Mouse (Mus musculus): Measurements from ENCODE around the gene Anapc5. TPM values are rescaled to one million over a fixed set of nuclear protein-coding genes. Genes with fewer than 3 reads are reported as not detected.

Gene Anapc5
- polyA plus RNA-seq, 1 experiment from 2014 or later = 305 TPM

DNA sequence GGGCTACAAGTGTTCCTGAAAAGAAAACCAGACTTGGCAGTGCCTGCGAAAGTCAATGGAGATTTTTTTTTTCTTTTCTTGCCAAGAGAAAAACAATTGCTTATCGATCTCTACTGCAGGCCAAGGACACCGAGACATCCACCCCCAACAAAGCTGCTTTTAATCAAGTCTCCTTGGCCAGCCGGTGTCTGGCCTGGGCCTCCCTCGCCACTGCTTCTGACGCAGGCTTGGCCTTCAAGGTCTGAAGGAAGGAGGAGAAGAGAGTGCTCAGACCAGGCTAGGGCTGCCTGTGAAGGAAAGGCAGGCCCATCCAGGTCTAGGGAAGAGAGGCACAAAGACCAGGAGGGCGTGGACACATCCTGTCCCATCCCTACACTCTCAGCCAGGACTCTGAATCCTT, 50.8 kb downstream of the Anapc5 start:
- ATAC-seq (peak; percentile 9), DNase-seq (ENCODE audit: low read depth, low spot score) (no peak)
- POLR2A ChIA-PET = interaction anchor here (0.6 to 2.0 kb wide), 4 partner anchors 18 to 225 kb away, joined by 3 to 5 read pairs (median 3); no protein-coding TSS in a partner anchor
- in situ Hi-C loops (cut with MboI; ENCODE audit: low pct_unique_long_range_greater_than_20kb) = no loop called here
- CTCF ChIA-PET = no interaction called here
- no peaks in the 10 kb centered on the region for H3K27me3 ChIP-seq
- TF ChIP-seq CTCF (IDR thresholded peaks at IDR 0.05) = no peak

DNA sequence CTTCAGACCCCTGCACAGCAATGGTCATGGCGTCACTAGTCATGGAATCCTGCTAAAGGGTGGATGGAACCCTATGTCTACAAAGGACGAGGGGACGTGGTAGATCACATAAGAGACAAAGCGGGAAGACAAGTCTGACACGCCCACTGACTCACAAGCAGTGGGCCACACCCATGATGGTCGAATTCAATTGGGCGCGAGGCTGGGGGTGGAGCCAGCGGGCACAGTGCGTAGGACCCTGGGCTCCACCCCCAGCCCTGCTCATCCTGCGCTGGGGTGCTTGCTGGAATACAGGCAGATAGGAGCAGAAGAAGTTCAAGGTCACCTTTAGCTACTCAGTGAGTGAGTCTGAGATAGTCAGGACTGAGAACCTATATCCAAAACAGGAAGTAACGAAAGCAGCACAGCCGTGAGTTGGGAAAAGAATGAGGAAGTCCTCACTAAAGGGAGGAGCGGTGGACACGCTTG, 52.0 kb downstream of the Anapc5 start:
- DNase-seq (ENCODE audit: low read depth, low spot score) (no peak), ATAC-seq (no peak)
- POLR2A ChIA-PET = interaction anchor here (0.6 to 1.3 kb wide), 2 partner anchors 9 to 379 kb away, joined by 3 to 4 read pairs; no protein-coding TSS in a partner anchor
- no peaks in the 10 kb centered on the region for H3K27me3 ChIP-seq
- TF ChIP-seq CTCF (IDR thresholded peaks at IDR 0.05) = no peak
- CTCF ChIA-PET = no interaction called here
- in situ Hi-C loops (cut with MboI; ENCODE audit: low pct_unique_long_range_greater_than_20kb) = no loop called here

DNA sequence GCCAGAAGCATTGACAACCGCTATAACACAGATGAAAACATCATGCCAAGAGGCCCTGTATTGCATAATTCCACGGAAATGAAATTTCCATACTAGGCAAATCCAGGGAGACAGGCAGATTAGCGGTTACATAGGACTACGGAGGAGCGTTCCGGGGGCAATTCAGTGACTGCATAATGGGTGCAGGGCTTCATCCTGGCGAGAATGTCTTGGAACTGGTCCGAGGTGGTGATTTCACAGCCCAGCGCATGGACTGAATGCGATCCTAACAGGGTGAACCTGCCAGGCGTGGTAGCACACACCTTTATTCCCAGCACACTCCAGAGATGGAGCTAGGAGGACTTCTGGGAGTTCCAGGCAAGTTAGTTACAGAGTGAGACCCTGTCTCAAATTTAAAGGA, 53.9 kb downstream of the Anapc5 start:
- no peak for DNase-seq (ENCODE audit: low read depth, low spot score)
- ChIA-PET CTCF (no interaction called here), POLR2A (no interaction called here)
- in situ Hi-C loops (cut with MboI; ENCODE audit: low pct_unique_long_range_greater_than_20kb) = no loop called here
- ATAC-seq = no peak
- H3K27me3 ChIP-seq = no peaks in the 10 kb centered on the region
- no peak for TF ChIP-seq CTCF (IDR thresholded peaks at IDR 0.05)

DNA sequence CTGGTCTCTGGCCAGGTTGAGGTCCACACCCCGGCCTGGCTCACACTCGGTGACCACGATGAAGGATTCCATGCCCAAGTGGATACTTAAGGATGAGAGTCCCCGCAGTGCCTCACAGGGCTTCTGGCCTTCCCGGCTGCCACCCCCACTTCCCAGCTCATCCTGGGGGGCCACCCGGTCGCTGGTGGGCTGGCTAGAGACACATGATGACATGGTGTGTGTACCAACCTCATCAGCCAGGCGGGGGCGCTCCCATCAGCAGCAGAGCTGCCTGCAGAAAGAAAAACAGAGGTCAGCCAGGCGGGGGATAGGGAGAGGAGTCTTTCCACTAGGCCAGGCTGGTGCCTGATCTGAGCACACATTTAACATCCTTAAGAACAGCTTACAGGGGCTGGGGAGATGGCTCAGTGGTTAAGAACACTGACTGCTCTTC, 57.1 kb downstream of the Anapc5 start:
- ATAC-seq (no peak), DNase-seq (ENCODE audit: low read depth, low spot score) (no peak)
- in situ Hi-C loops (cut with MboI; ENCODE audit: low pct_unique_long_range_greater_than_20kb) = no loop called here
- TF ChIP-seq CTCF (IDR thresholded peaks at IDR 0.05) = no peak
- no peaks in the 10 kb centered on the region for H3K27me3 ChIP-seq
- CTCF ChIA-PET = interaction anchor here (1.1 to 2.4 kb wide), 4 partner anchors 8 to 56 kb away, joined by 3 to 7 read pairs (median 3); no protein-coding TSS in a partner anchor
- POLR2A ChIA-PET = no interaction called here

DNA sequence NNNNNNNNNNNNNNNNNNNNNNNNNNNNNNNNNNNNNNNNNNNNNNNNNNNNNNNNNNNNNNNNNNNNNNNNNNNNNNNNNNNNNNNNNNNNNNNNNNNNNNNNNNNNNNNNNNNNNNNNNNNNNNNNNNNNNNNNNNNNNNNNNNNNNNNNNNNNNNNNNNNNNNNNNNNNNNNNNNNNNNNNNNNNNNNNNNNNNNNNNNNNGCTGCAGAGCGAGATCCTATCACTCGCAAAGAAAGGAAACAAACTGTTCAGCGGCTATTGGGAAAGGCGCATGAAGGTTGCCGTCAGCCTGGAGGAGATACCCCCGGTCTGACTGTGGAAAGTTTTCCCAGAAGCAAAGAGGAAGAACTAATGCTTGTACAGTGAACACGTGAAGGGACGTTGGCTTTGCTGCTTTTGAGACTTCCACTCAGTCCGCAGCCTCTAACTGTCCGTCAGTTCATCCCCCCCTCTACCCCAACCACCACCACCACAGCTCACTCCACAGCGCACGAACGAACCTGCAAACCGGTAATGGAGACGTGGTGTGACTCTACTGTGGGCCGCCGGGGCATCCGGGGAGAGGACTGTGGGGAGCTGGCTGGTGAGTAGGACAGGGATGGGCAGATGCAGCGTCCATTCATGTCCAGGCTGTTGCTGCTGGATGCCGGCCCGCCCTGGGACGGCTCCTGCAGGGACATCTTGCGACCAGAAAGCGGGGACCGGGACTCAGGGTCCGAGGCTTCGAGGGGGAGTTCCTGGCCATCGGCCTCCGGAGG, 57.7 kb downstream of the Anapc5 start:
- in situ Hi-C loops (cut with MboI; ENCODE audit: low pct_unique_long_range_greater_than_20kb) = no loop called here
- ATAC-seq (no peak), DNase-seq (ENCODE audit: low read depth, low spot score) (no peak)
- ChIA-PET CTCF (interaction anchor here (1.1 to 1.4 kb wide), 3 partner anchors 11 to 55 kb away, joined by 3 read pairs; no protein-coding TSS in a partner anchor), POLR2A (no interaction called here)
- no peaks in the 10 kb centered on the region for H3K27me3 ChIP-seq
- TF ChIP-seq CTCF (IDR thresholded peaks at IDR 0.05) = no peak

DNA sequence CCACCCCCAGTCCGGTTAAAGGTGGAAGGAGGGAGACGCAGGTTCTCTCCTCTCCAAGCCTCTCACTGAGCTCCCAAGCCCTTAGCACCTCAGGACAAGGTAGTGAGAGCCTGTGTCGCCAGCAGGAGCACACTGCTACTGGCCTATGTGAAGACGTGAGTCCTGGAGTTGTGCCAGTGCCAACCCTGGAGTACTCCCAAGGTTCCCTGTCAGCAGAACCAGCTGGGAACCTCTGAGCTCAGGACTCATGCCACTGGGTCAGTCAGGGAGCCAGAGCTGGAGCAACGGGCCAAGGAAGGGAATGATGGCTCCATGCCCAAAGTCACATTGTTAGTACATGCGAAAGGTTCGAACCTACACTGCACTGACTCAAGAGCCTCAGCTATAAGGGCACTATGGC, 64.5 kb downstream of the Anapc5 start:
- no peak for DNase-seq (ENCODE audit: low read depth, low spot score)
- no peaks in the 10 kb centered on the region for H3K27me3 ChIP-seq
- ChIA-PET CTCF (interaction anchor here (1.6 to 1.7 kb wide), 4 partner anchors 8 to 26 kb away, joined by 3 to 7 read pairs (median 6); no protein-coding TSS in a partner anchor), POLR2A (no interaction called here)
- no peak for ATAC-seq
- in situ Hi-C loops (cut with MboI; ENCODE audit: low pct_unique_long_range_greater_than_20kb) = no loop called here
- TF ChIP-seq CTCF (IDR thresholded peaks at IDR 0.05) = no peak

DNA sequence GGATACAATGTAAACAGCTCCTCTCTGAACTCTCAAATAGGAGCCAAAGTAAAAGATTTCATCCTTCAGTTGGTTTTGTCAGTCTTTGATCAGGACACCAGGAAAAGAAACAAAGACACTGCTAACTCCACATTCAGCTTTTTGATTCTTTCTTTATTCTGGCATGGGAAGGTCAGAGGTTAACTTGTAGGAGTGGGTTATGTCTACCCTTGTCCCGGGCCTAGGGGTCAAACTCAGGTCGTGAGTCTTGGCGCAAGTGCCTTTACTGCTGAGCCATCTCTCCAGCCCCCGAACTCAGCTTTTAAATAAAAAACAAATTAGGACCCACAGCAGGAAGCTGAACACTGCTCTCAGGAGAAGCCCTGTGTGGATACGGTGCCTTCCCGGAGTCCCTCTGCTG, 65.0 kb downstream of the Anapc5 start:
- in situ Hi-C loops (cut with MboI; ENCODE audit: low pct_unique_long_range_greater_than_20kb) = no loop called here
- TF ChIP-seq CTCF (IDR thresholded peaks at IDR 0.05) = no peak
- CTCF ChIA-PET = interaction anchor here (1.6 to 1.7 kb wide), 4 partner anchors 8 to 25 kb away, joined by 3 to 7 read pairs (median 6); no protein-coding TSS in a partner anchor
- DNase-seq (ENCODE audit: low read depth, low spot score) (no peak), ATAC-seq (no peak)
- no peaks in the 10 kb centered on the region for H3K27me3 ChIP-seq
- POLR2A ChIA-PET = no interaction called here

DNA sequence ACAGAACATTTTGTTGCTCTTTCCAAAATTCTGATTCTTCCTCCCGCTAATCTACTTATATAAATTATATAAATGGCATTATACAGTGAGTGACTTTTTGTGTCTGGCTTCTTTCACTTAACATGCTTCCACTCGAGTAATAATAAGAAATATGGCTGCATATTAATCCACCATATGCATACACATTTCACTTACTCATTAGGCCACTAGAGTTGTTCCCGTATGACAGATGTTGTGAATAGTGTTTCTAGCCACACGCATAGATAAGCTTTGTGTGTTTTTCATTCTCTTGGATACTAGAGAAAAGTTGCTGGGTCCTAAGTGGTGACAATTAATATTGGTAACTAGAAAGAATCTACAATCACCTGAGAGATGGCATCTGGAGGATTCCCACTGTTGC, 65.5 kb downstream of the Anapc5 start:
- CTCF ChIA-PET = interaction anchor here (1.6 kb wide), 3 partner anchors 9 to 25 kb away, joined by 3 to 7 read pairs (median 4); no protein-coding TSS in a partner anchor
- POLR2A ChIA-PET = no interaction called here
- H3K27me3 ChIP-seq = no peaks in the 10 kb centered on the region
- in situ Hi-C loops (cut with MboI; ENCODE audit: low pct_unique_long_range_greater_than_20kb) = no loop called here
- no peak for TF ChIP-seq CTCF (IDR thresholded peaks at IDR 0.05)
- DNase-seq (ENCODE audit: low read depth, low spot score) (no peak), ATAC-seq (no peak)

DNA sequence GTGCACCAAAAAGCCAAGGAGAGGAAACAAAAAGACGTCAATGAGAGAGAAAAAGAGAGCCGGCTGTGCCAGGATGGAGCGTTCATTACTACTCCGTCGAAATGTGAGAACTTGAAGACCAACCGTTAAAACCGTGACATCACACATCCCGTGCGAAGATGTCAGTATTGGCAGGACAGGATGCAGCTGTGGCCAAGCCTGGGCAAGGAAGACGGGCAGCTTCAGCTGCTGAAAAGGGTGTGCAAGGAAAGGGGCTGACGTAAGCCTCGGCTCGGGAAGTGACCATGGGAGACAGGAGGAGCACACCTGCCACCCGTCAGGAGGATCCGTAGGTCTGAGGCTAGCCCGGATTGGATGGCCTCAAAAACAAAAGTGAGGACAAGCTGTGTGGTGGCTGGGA, 66.7 kb downstream of the Anapc5 start:
- ChIA-PET POLR2A (no interaction called here), CTCF (no interaction called here)
- TF ChIP-seq CTCF (IDR thresholded peaks at IDR 0.05) = no peak
- no peaks in the 10 kb centered on the region for H3K27me3 ChIP-seq
- in situ Hi-C loops (cut with MboI; ENCODE audit: low pct_unique_long_range_greater_than_20kb) = no loop called here
- no peak for ATAC-seq
- no peak for DNase-seq (ENCODE audit: low read depth, low spot score)

DNA sequence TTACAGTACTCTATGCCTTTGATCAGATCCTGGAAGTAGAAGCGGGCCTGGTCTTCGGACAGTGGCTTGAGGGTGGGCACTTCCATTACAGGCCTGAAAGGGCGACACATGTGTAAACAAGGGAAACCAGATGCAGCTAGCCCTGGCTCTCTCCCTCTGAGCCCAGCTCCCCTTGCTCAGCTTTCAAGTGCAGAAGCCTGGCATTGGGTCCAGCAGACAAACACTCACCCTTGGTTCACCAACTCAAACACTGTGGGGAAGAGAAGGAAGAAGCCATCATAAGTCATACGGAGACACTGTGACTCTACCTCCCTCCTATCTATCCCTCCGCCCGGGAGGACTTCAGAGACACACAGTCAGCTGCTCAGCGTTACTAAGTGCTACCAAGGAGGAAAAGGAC, 73.2 kb downstream of the Anapc5 start:
- DNase-seq (ENCODE audit: low read depth, low spot score) (no peak), ATAC-seq (no peak)
- in situ Hi-C loops (cut with MboI; ENCODE audit: low pct_unique_long_range_greater_than_20kb) = no loop called here
- no peaks in the 10 kb centered on the region for H3K27me3 ChIP-seq
- CTCF ChIA-PET = interaction anchor here (1.3 to 2.0 kb wide), 2 partner anchors 9 to 13 kb away, joined by 5 to 7 read pairs; no protein-coding TSS in a partner anchor
- no peak for TF ChIP-seq CTCF (IDR thresholded peaks at IDR 0.05)
- POLR2A ChIA-PET = interaction anchor here (0.6 to 0.7 kb wide), 2 partner anchors 13 to 24 kb away, joined by 3 to 5 read pairs; no protein-coding TSS in a partner anchor

DNA sequence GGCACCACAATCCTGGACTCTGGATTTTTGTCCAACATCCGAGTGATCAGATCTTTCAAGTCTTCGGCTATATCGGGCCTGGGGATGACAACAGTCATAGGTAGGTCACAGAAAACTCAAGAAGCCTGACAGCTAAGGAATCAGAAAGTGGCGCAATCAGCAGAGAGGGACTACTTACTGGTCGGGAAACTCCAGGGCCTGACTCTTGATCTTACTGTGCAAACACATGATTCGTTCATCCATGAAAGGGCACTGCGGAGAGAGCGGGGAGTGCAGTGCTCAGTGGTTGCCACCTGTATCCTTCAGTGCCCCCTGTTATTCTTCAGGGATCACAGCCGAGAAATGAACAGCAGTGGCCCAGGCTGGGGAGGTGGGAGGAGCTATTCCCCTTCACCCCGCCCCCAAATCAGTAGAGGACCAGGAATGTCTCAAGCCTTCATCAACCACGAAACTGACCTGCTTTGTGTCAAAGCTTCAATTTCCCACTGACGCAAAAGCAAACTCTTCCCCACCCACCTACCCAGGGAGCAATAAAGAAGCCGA, 77.2 kb downstream of the Anapc5 start:
- ATAC-seq (peak; percentile 60), DNase-seq (ENCODE audit: low read depth, low spot score) (peak; percentile 17)
- ChIA-PET POLR2A (no interaction called here), CTCF (interaction anchor here (1.3 kb wide), 1 partner anchor 14 kb away, joined by 4 read pairs; no protein-coding TSS in a partner anchor)
- no peaks in the 10 kb centered on the region for H3K27me3 ChIP-seq
- in situ Hi-C loops (cut with MboI; ENCODE audit: low pct_unique_long_range_greater_than_20kb) = no loop called here
- no peak for TF ChIP-seq CTCF (IDR thresholded peaks at IDR 0.05)

Other genes with a start within 250 kb of the Anapc5 start
- gene Ift81, start 206.8 kb downstream of the Anapc5 start, polyA plus RNA-seq (2021) = 48.3 TPM
- 0.04 TPM for gene P2rx7, start 177.4 kb downstream of the Anapc5 start, polyA plus RNA-seq (2021)
- gene P2rx4, start 113.8 kb downstream of the Anapc5 start, polyA plus RNA-seq (2021) = 95.2 TPM
- 42.8 TPM for gene Camkk2, start 41.9 kb downstream of the Anapc5 start, polyA plus RNA-seq (2021)
- 38.1 TPM for gene Rnf34, start 28.7 kb upstream of the Anapc5 start, polyA plus RNA-seq (2021)
- 35.6 TPM for gene Kdm2b, start 168.5 kb upstream of the Anapc5 start, polyA plus RNA-seq (2021)
- 20.5 TPM for gene Orai1, start 193.7 kb upstream of the Anapc5 start, polyA plus RNA-seq (2021)
- 0.32 TPM for gene Morn3, start 225.7 kb upstream of the Anapc5 start, polyA plus RNA-seq (2021)
- 8.1 TPM for gene Tmem120b, start 247.1 kb upstream of the Anapc5 start, polyA plus RNA-seq (2021)

Data from Patski (cell line).